Mouse (Mus musculus): ENCODE data around the gene Zfp94. TPM values are rescaled to one million over a fixed set of nuclear protein-coding genes. Genes with fewer than 3 reads are reported as not detected.

Gene Zfp94
- 1 to 10 TPM; 7.8 to 9.3 TPM for polyA plus RNA-seq (2017; shearing (Covaris generic))

DNA sequence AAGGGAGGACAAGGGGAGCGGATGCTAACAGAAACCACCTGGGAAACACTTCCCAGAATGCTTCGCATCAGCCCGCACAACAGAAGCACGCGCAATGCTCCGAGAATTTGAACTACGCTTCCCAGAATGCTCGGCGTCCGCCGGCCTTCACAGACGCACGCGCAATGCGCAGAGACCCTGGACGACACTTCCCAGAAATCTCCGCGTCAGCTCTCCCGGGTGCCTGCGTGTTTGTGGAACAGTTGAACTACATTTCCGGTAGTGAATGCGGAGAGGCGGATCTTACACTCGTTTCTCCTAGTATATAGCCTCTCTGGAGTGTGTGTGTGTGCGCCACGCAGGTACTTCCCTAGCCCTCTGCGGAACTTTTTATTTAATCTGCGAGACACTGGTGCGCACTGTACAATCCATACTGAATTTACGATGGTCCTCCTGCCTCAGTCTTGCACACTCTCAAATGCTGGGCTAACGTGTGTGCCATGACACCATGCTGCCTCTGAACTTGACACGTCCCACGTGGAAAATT, at the start of gene Zfp94:
Gene Zfp94, minus strand, starts transcription at position 100 of the 526 bp plus-strand sequence.
- ATAC-seq = peak; percentile 90

DNA sequence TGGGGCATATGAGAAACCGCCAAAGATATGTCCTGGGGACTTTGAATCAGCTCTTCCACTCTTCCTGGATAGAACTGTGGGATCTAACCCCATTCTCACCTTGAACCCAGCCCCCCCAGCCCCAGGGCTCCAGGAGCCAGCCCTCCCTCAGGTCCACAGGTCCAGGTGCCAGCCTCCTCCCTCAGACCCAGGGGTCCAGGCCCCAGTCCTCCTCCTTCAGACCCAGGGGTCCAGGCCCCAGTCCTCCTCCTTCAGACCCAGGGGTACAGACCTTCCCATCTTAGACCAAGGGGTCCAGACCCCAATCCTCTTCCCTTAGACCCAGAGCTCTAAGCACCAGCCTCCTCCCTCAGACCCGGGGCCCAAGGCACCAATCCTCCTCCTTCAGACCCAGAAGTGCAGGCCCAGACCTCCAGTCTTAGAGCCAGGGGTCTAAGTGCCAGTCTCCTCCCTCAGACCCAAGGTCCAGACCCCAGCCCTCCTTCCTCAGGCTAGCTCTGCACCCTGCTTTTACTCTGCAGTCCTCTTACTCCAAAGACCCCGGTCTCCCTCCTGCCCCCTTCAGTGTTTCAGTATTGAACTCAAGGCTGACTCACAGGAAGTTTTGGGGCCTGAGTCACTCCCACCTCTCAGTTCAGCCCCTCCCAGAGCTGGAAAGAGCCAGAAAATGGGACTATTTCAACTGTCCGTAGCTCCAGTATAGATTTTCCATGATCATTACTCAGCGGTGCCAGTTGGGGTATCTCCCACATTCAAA, 49.0 kb upstream of the Zfp94 start:
- ATAC-seq = no peak

DNA sequence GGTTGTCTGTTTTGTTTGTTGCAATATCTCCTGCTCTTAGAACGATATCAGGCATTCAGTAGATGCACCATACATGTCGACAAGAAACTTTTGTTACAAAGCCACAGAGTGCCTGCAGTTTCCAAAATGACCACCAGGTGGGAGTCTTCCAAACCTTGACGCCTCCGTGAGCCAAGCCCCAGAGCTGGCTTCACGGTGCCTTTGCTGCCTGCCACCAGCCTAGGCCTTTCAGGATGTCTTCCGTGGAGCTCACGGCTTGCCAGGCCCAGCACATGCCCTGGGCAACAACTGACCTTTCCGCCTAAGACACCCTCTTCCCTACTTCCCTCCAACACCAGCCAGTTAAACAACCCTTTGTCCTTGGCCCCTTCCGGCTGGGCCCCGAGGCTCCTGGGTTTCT, 48.4 kb upstream of the Zfp94 start:
- no peak for ATAC-seq

DNA sequence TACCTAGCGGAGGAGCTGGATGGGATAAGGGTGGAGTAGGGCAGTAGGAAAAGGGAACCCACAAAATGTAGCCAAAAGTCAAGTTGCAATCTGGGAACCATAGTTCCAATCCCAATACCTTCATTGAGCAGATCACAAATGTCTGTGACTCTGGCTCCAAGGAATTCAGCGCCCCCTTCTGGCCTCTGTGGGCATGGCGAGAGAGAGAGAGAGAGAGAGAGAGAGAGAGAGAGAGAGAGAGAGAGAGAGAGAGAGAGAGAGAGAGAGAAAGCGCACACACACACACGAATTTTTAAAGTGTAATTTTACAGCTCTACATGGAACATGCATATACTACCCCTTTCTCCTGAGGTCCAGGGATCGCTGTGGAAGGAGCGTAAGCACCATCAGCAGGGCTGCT, 46.8 kb upstream of the Zfp94 start:
- no peak for ATAC-seq

DNA sequence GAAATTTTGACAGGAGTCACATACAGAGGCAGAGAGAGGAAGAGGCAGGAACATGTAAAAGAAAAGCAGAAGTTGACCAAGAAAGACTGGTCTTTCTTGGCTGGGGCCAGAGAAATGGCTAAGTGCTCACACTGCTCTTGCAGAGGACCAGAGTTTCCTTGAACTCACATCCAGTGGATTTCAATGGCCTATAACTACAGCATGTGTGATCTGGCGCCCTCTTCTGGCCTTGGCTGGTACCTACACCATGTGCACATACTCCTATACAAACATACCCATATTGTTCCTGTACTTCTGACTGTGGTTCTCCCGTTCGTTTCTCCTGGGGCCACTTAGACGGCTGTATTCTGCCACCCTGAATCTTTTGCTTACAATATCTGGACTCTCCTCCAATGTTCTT, 44.5 kb upstream of the Zfp94 start:
- ATAC-seq = no peak

DNA sequence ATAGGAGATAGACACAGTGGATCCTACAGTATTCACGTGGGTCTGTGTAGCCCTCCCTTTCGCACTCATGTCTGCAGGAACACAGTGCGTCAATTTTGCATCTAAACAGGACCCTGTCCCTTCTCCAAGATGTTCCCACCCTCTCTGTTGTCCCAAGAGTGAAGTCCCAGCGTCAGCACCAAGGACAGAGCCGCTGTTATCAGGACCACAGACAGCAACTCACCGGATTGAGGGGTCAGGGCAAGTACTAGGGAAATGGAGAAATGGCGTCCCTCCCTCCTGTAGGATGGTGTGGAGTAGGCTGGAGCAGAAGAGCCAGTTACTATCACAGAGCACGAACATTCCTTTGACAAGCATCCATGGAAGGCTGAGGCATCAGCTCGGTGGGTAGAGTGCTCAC, 42.8 kb upstream of the Zfp94 start:
- ATAC-seq = no peak

DNA sequence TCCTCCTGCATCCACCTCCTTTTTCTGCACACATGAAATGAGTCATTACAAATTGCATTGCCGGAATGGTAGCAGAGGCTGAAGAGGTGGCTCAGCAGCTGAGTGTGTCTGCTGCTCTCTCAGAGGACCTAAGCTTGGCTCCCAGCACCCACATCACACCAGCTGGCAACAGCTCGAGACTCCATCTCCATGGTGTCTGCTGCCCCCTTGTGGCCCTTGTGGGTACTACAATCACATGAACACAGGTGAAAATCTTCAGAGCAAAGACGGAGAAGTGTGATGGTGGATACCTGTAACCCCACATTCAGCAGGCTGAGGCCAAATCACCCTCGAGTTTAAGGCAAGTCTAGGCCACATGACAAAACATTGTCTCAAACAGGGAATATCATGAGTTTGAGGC, 41.4 kb upstream of the Zfp94 start:
- no peak for ATAC-seq

DNA sequence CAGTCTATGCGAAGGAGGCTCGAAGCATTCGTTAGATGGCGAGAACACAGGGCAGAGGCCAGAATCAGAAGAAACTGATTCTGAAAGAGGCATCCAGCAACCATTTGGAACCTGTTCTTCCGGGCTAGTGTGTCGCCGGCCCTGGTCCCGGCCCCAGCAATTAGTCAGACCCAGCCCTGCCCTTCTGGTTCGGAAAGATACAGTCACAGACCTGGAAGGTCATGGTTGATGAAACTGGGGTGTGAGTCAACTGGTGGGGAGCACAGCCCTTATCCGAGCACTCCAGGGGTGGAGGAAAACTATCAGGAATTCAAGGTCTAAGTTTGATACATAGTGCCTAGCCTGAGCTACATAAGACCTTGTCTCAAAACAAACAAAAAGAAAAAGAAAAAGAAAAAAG, 39.6 kb upstream of the Zfp94 start:
- ATAC-seq = no peak

DNA sequence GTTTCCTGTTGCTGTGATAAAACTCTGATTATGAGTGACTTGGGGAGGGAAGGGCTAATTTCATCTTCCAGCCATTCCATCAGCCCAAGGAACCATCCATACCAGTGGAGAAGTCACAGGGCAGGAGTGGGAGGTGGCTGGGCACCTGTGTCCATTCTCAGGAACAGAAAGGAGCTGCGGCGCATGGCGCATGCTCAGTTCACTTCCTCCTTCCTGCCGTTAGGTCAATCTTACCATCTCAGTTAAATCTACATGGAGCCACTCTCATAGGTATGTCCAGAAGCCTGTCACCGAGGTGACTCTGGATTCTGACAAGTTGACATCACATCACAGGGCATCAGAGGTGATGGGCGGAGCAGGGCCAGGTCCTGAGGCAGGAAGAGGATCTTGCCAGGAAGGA, 39.2 kb upstream of the Zfp94 start:
- no peak for ATAC-seq

DNA sequence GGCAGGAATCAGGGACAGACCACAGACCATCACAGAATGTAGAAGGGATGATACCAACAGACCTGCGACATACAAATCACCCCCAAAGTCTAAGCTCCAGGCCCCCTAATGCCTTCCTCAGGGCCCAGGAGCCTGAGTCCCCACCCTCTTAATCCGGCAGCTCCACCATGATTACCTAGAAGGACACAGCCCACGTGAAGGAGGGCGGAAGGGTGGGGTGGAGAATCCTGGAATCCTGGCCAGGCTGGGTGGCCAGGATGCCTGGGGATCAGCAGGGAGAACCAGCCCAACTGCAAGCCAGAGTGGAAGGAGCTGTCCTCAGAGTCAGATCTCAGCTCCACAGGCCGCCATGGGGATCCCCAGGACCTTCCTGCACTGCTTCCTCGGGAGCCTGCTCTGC, 32.4 kb upstream of the Zfp94 start, which contains the start of gene Lypd5:
Gene Lypd5, plus strand, starts transcription at position 301 of the 400 bp plus-strand sequence.
- no peak for ATAC-seq

DNA sequence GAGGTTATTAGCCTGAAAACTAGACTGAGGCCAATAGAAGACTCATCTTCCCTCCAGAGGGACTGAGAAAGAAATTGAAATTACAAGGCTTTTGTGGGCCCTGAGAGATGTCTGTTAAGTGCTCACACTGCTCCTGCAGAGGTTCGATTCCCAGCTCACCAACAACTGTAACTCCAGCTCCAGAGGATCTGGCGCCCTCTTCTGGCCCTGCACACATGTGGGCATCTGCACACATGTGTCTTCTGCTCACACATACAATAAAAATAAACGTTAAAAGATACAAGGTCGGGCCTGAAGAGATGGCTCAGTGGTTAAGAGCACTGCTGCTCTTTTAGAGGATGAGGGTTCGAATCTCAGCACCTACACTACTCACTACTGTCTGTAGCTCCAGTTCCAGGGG, 30.0 kb upstream of the Zfp94 start:
- ATAC-seq = no peak

DNA sequence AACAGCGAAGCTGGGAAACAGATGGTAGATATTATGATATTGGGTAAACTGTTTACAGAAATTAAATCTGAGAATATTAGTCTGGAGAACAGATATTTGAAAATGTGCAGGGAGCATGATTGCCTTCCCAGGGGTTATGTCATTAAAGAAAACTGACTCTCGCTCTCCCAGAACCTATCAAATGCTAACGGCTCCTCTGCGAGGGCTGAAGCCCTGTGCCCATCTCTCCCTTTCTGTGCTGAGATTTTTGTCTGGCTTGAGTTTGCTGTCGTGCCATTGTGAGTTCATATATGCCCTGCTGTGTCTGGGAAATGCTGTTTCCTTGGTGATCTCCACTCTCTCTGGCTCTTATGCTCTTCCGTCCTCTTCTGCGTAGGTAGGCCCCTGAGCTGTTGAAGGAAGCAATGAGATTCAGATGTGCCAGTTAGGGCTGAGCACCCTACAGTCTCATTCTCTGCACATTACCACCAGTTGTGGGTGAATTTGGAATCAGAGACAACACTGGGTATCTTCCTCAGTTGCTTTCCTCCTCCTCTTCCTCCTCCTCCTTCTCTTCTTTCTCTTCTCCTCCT, 27.3 kb upstream of the Zfp94 start:
- ATAC-seq = no peak

DNA sequence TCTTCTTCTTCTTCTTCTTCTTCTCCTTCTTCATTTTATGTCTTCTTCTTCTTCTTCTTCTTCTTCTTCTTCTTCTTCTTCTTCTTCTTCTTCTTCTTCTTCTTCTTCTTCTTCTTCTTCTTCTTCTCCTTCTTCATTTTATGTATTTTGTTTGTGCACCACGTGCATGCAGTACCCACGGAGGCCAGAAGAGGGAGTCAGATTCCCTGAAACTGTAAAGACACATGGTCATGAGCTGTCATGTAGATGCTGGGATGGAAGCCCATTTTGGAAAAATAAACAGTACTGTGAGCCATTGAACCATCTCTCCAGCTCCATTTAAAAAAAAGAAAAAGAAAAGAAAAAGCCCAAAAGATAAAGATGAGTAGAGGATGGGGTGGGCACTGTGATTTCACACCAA, 21.8 kb upstream of the Zfp94 start:
- ATAC-seq = no peak

DNA sequence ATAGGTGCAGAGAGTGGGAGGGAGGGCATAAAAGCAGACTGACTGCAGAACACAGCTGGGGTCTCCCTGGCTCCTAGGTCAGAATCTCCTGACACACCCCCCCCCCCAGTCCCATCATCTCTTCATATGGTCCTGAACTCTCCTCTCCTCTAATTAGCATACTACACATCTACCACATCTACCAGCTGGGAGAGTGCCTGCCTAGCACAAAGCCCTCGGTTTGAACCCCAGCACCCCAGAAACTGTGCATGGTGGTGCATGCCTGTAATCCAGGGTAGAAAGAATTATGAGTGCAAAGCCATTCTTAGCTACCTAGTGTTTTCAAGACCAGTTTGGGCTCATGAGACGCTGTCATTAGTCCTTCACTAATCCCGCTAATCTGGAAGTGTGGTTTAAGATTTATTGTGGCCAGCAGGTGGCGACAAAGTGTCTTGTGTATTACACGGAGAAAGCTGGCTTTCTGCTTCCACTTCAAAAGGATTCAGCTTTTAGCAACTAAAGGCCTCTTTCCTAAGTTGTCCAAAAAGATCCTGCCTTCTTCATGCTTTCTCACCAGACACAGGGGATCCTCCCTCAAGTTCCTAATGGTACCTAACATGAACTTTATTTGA, 19.3 kb upstream of the Zfp94 start:
- ATAC-seq = no peak

DNA sequence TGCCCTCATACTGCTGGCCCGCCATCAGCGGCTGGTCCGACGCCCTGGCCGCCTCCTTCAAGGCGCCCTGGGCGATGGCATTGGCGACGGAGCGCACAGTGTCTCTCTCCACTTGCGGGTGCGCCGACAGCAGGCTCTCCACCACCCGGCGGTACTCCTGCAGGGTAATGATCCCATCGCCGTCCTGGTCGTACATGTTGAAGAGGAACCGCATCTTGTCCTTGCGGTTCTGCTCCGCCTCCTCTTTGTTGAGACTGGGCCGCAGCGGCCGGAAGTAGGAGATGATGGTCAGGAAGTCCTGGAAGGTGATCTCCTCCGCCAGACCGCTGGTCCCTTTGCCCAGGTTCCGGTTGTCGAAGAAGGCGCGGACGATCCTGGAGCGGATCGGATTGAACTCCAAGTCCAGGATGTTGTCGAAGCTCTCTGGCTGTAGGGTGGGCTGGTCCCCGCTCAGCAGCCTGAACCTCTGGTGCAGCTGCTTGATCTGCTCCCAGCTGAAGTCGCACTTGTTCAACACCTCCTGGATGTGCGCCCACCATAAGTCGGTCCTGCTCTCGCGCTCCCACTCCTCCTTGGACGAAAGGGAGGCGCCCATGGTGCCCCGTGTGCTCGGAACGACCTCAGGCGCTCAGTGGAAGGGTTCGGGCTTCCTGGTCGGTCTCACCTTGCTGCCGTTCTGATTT, 17.0 kb upstream of the Zfp94 start, which contains the start of gene Tescl:
Gene Tescl, minus strand, starts transcription at position 633 of the 683 bp plus-strand sequence.
- ATAC-seq = no peak

DNA sequence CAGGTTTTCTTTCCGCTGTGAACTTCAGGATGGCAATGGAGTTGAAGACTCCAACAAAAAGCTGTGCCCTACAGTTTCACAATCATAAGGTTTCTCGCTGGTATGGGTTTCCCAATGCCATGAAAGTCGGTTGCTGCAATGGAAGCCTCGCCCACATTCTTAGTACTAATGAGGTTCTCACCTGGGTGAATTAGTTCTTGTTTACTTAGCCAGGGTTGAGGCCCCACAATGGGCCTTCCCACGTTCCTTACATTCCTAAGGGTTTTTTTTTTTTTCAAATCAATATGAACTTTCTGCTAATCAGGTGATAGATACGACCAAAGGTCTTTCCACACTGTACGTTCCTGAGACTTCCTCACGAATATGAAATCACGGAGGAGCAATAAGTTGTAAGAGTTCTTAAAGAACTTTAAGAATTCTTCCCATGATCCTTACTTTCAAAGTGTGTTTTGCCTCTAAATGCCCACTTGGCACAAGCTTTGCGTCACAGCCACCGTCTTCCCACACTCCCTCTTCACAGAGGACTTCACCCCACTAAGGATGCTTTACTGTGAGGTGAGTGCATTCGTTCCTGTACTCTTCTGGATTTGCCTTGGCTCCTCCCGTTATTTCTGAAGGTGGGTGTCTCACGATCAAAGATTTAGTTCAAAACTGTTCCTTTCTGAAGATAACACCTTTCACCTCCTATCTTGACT, 11.0 kb upstream of the Zfp94 start:
- no peak for ATAC-seq

DNA sequence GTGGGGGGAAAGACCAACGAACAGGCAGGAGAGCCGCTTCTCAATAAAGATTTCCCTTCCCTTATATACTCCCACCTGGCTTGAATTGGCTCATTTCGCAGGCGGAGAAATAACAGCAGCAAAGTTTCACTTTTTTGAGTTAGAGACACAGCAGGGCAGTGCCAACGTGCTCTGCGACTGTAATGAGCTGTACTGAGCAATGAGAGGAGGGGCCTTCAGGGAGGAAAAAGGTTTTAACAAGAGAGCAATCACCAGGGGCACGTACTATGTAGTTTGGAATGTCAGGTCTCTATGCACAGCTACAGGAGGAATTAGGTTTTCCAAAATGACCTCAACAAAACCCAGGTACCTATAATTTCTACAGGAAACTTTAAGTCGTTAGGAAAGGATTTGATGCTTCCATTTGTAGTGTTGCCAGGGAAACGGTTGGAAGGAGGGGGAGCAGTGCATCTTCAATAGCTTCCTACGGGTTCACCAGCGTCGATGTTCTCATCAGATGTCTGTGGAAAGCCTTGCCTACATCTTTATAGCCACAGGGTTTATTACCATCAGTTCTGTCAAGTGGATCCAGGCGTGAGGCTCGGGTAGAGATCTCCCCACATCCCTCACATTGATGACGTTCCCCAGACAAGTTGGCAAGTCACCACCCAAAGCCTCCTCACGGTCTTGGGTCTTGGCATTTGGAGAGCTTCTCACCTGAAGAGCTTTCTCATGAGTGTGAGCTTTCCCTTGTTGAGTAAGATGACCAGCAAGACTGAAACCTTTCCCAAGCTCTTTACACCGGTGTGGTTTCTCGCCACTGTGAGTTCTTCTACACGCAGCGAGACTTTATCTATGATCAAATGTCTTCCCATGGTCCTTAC, 10.0 kb upstream of the Zfp94 start:
- ATAC-seq = no peak

DNA sequence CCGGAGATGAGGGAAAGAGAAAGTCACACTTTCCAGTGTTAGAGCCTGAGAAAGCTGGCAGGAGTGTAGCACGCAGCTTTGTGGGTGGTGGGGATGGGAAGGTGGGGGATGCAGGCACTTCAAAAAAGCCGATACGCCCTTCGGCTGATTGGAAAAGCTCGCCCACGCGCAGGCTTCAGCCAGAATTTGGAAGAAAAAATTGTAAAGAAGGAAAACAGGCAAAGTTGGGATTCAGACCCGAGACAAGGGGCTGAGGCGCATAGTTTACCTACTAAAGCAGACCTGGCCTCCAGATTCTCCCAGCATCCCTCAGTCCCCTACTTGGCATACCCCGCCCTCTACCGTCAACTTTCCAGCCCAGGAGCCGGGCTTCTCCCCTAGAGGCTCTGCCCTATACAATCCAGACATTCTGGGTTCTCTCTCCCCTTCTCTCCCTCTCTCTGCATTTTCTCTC, 9.2 kb upstream of the Zfp94 start:
- ATAC-seq = no peak

DNA sequence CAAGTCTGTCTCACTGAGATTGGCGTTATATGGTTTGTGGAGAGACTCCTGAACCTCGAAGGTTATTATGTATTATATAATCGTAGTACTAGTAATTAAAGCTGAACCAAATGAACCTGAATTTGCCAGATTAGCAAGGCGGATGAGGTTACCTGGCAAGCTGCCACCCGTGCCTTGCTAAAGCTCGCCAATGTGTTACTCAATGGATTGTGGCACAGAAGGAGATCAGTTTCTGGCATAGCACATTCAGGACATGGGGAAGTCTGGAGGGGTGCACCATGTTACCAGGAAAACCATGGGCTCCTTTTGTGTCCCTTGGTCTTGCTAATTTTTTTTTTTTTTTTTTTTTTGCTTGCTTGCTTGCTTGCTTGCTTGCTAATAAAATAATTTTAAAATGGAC, 8.7 kb upstream of the Zfp94 start:
- ATAC-seq = no peak

DNA sequence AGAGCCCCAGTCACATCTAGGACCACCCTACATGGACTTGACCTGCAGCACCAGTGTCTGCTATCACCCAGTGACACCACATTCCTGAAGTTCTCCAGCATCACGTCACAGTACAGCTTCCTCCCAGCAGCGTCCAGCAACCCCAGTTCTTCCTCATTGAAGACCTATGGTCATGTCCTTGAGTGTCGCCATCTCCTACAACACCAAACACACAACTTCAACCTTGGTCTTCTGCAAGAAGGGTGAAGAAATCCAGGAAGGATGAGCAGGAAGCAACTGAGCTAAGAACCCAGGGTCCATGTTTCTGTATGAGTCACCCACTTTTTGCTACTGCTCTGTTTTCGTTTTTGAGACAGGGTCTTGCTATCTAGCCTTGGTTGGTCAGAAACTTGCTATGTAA, 6.1 kb upstream of the Zfp94 start:
- ATAC-seq = no peak

DNA sequence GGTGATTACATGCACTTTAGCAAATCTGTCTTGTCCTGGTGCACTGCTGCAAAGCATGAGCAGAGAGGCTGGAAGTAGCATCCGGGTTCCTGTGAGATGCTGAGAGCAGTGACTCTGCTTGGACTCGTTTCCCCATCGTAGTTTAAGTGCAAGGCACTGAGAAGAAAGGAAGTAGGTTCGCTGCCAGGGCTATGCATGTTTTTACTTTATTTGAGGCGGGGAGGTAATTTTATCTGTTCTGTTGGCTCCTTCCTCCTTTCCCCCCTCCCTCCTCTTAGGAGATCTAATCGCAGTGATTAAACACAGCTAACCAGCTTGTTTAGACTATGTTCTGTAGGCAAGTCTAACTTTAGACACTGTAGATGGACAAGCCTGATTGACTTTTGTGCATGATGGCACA, 2.5 kb upstream of the Zfp94 start:
- ATAC-seq = no peak

All from activated CD4-positive, CD25-positive, alpha-beta regulatory T cell, adult 4 months (primary cell).